Mouse (Mus musculus) embryonic fibroblast, embryonic 13.5 days (primary cell): Measurements from ENCODE around the gene Otud7b. TPM values are rescaled to one million over a fixed set of nuclear protein-coding genes. Genes with fewer than 3 reads are reported as not detected.

ENCODE experiments used
- H3K27ac ChIP-seq: 2 replicates; pipeline ENCODE4 v1.5.1; 2012; ENCODE audit warnings: low read length, control low read depth, inconsistent platforms; ENCODE audit not compliant: insufficient read depth
- H3K4me1 ChIP-seq: 2 replicates; pipeline ENCODE4 v1.6.1; 2011; ENCODE audit warnings: low read length; ENCODE audit not compliant: control insufficient read depth, insufficient read depth
- H3K4me3 ChIP-seq: 2 replicates; pipeline ENCODE4 v1.5.1; 2011; ENCODE audit warnings: mild to moderate bottlenecking, control low read depth, low read length; ENCODE audit not compliant: insufficient read depth
- CTCF ChIP-seq: IDR thresholded peaks from 2 replicates; pipeline ENCODE4 v1.5.1; 2011; ENCODE audit warnings: mild to moderate bottlenecking, control low read depth, low read length, moderate library complexity, borderline replicate concordance; ENCODE audit not compliant: insufficient read depth
- POLR2A ChIP-seq: IDR thresholded peaks from 2 replicates; pipeline ENCODE4 v1.6.1; 2011; ENCODE audit warnings: low read depth, mild to moderate bottlenecking, control low read depth, low read length, moderate library complexity
- polyA plus RNA-seq: library from polyadenylated mRNA; stranded (reverse); fragments of >200 nt; gene quantifications from 2 replicates; pipeline ENCODE4 v1.2.4, GENCODE M21; 2011; ENCODE audit warnings: low read depth; ENCODE audit not compliant: missing spikeins, insufficient read length

Gene Otud7b
- polyA plus RNA-seq = 26.0 and 30.0 TPM in 2 replicates

GRCm38 (mm10) chr3:96104261-96105065 lies at the start of gene Otud7b:
Otud7b (plus strand) TSS chr3:96104527.
- Histone ChIP-seq H3K4me1 (peaks cover 6% of the 10 kb centered on the region; the same call in 1 of the 2 replicates), H3K27ac (peak within 1 kb of the TSS; percentile 72), H3K4me3 (peak within 1 kb of the TSS; percentile 84)
- TF ChIP-seq POLR2A (peak; percentile 67), CTCF (no peak)

- TF ChIP-seq CTCF (no peak), POLR2A (no peak)
- Histone ChIP-seq H3K4me3 (no peak overlapping the region), H3K27ac (no peak overlapping the region), H3K4me1 (peaks cover 3% of the 10 kb centered on the region)
Observed at GRCm38 (mm10) chr3:96055294-96055693, 49.0 kb upstream of the Otud7b start.

GRCm38 (mm10) chr3:96056031-96056430 lies 48.3 kb upstream of the Otud7b start:
- no peak for TF ChIP-seq CTCF
- TF ChIP-seq POLR2A = no peak
- Histone ChIP-seq H3K4me1 (peaks cover 3% of the 10 kb centered on the region), H3K27ac (no peak overlapping the region), H3K4me3 (no peak overlapping the region)

- H3K4me1 ChIP-seq = peaks cover 3% of the 10 kb centered on the region
- peak overlapping the region; percentile 74 for H3K27ac ChIP-seq
- TF ChIP-seq POLR2A (peak; percentile 67), CTCF (no peak)
- peak overlapping the region; percentile 90 for H3K4me3 ChIP-seq
Observed at GRCm38 (mm10) chr3:96057747-96058204, 46.6 kb upstream of the Otud7b start.

GRCm38 (mm10) chr3:96058231-96058896 lies 46.0 kb upstream of the Otud7b start, which contains the start of gene Vps45:
Vps45 (minus strand) TSS chr3:96058466.
- Histone ChIP-seq H3K4me3 (peak within 1 kb of the TSS; percentile 90), H3K27ac (peak within 1 kb of the TSS; percentile 74), H3K4me1 (peaks cover 3% of the 10 kb centered on the region)
- TF ChIP-seq POLR2A = peak; percentile 78
- no peak for TF ChIP-seq CTCF

DNA sequence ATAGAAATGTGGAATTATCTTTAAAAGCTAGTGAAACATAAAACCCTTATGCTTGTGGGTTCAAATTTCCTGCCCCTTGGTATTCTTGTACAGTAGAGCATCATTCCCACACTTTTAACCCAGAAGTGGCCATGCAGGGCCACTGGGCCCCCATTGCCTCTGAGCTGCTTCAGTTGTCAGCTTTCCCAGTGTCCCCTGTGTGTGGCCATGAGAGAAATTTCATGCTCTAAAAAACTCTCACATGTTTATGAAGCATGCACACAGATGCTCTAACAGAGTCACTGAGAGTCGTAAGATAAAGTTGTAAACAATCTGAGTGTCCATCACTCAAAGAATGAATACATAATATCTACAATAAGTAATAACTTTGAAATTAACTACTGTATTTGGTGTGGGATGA lies 44.2 kb upstream of the Otud7b start:
- TF ChIP-seq CTCF = no peak
- no peak for TF ChIP-seq POLR2A
- H3K4me1 ChIP-seq = peaks cover 3% of the 10 kb centered on the region

DNA sequence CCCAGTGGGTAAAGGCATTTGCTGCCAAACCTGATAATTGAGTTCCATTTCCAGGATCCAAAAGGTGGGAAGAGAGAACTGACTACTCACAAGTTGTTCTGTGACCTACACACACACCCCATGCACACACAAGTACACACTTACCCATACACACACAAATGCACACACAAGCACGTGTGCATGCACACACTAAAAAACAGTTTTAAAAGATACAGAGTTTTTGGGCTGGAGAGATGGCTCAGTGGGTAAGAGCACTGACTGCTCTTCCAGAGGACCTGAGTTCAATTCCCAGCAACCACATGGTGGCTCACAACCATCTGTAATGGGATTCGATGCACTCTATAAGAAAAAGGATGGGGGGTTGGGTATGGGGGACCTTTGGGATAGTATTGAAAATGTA lies 41.0 kb upstream of the Otud7b start:
- Histone ChIP-seq H3K4me1 (no peaks in the 10 kb centered on the region), H3K4me3 (no peak overlapping the region)
- no peak for TF ChIP-seq CTCF
- TF ChIP-seq POLR2A = no peak

More for the DNA sequence above, 44.2 kb upstream of the Otud7b start:
- no peak overlapping the region for H3K4me3 ChIP-seq
- no peak overlapping the region for H3K27ac ChIP-seq

GRCm38 (mm10) chr3:96064217-96064616 lies 40.1 kb upstream of the Otud7b start:
- no peak overlapping the region for H3K4me3 ChIP-seq
- H3K4me1 ChIP-seq = no peaks in the 10 kb centered on the region
- no peak overlapping the region for H3K27ac ChIP-seq
- TF ChIP-seq CTCF = no peak
- no peak for TF ChIP-seq POLR2A

More for the DNA sequence above, 41.0 kb upstream of the Otud7b start:
- H3K27ac ChIP-seq = no peak overlapping the region

DNA sequence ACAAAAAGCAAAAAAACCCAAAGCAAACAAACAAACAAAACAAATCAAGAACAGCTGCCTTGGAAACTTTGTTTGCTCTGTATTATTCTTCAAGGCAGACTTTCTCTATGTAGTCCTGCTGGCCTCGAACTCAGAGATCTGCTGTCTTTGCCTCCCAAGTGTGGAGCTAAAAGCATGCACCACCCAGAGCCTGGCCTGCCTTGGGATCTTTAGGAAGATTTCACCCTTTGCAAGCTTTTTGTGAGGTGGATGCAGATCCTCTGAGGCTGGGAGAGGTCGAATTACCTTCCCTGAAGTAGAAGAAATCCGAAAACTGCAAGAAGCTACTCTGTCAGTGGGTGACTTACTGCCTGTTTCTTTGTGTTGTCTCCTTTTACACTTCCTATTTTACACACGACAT lies 39.2 kb upstream of the Otud7b start:
- H3K27ac ChIP-seq = no peak overlapping the region
- TF ChIP-seq POLR2A = no peak
- TF ChIP-seq CTCF = no peak

More for the DNA sequence above, 39.2 kb upstream of the Otud7b start:
- H3K4me1 ChIP-seq = peaks cover 2% of the 10 kb centered on the region; the same call in 1 of the 2 replicates
- no peak overlapping the region for H3K4me3 ChIP-seq
